Mouse (Mus musculus) MEL (cell line): ENCODE data around the gene Taf11. TPM values are rescaled to one million over a fixed set of nuclear protein-coding genes. Genes with fewer than 3 reads are reported as not detected.

Source experiments
- DNase-seq: peaks from one replicate; pipeline ENCODE4 v3.0.0; 2011; ENCODE audit warnings: low read depth, low spot score
- H3K27ac ChIP-seq: 2 replicates; pipeline ENCODE4 v1.5.1; 2012; ENCODE audit warnings: low read depth, mild to moderate bottlenecking, control low read depth, low read length, moderate library complexity; ENCODE audit not compliant: control insufficient read depth
- H3K27me3 ChIP-seq, 2 experiments: fragments of 150-350 bp in 1 of 2; sonication (generic) in 1 of 2; 2 replicates each; pipeline ENCODE4 v1.6.1; 2012; ENCODE audit warnings: low read length in 2 of 2, mild to moderate bottlenecking in 2 of 2, improper control_type of control experiment in 1 of 2, moderate library complexity in 1 of 2; ENCODE audit not compliant: insufficient read depth in 2 of 2, control insufficient read depth in 1 of 2
- H3K36me3 ChIP-seq, 2 experiments: 2 replicates each; pipeline ENCODE4 v1.6.1; 2012 to 2014; ENCODE audit warnings: low read length in 2 of 2, improper control_type of control experiment in 1 of 2, inconsistent platforms in 1 of 2, mild to moderate bottlenecking in 1 of 2; ENCODE audit not compliant: insufficient read depth in 2 of 2, control insufficient read depth in 1 of 2
- H3K4me1 ChIP-seq, 2 experiments: fragments of 150-350 bp in 1 of 2; sonication (generic) in 1 of 2; 2 replicates each; pipeline ENCODE4 v1.6.1; 2012; ENCODE audit warnings: low read length in 2 of 2, improper control_type of control experiment in 1 of 2, mild to moderate bottlenecking in 1 of 2; ENCODE audit not compliant: insufficient read depth in 2 of 2, control insufficient read depth in 1 of 2
- H3K4me3 ChIP-seq, 2 experiments: fragments of 150-350 bp in 1 of 2; sonication (generic) in 1 of 2; 2 replicates each; pipeline ENCODE4 v1.5.1; 2012; ENCODE audit warnings: low read depth in 2 of 2, low read length in 2 of 2, mild to moderate bottlenecking in 2 of 2, moderate library complexity in 2 of 2, control low read depth in 1 of 2, improper control_type of control experiment in 1 of 2; ENCODE audit not compliant: control insufficient read depth in 1 of 2, insufficient read depth in 1 of 2
- H3K79me2 ChIP-seq: 2 replicates; pipeline ENCODE4 v1.6.1; 2012; ENCODE audit warnings: mild to moderate bottlenecking, low read length, moderate library complexity; ENCODE audit not compliant: control insufficient read depth, poor library complexity, insufficient read depth
- H3K9ac ChIP-seq: 2 replicates; pipeline ENCODE4 v1.6.1; 2012; ENCODE audit warnings: low read depth, mild to moderate bottlenecking, control low read depth, low read length, moderate library complexity; ENCODE audit not compliant: control insufficient read depth, poor library complexity, severe bottlenecking
- H3K9me3 ChIP-seq: fragments of 150-350 bp; sonication (generic); replicated peaks from 2 replicates; pipeline ENCODE4 v1.6.1; 2012; ENCODE audit warnings: mild to moderate bottlenecking, low read length, improper control_type of control experiment, moderate library complexity; ENCODE audit not compliant: insufficient read depth
- BHLHE40 ChIP-seq: IDR thresholded peaks from 2 replicates; pipeline ENCODE4 v1.6.1; 2012; ENCODE audit warnings: low read depth, mild to moderate bottlenecking, inconsistent platforms, low read length, improper control_type of control experiment, borderline replicate concordance
- CHD1 ChIP-seq: IDR thresholded peaks from 2 replicates; pipeline ENCODE4 v1.6.1; 2012; ENCODE audit warnings: low read depth, mild to moderate bottlenecking, inconsistent platforms, low read length, improper control_type of control experiment
- CHD2 ChIP-seq: IDR thresholded peaks from 2 replicates; pipeline ENCODE4 v1.6.1; 2011; ENCODE audit warnings: low read length, improper control_type of control experiment
- CTCF ChIP-seq, 3 experiments: IDR thresholded peaks in 2 of 3; conservative IDR thresholded peaks in 1 of 3; 2 replicates each; pipeline ENCODE4 v1.5.1; 2011 to 2012; ENCODE audit warnings: low read length in 3 of 3, low read depth in 2 of 3, mild to moderate bottlenecking in 2 of 3, improper control_type of control experiment in 1 of 3, inconsistent platforms in 1 of 3, mixed read lengths in 1 of 3, moderate library complexity in 1 of 3; ENCODE audit not compliant: control insufficient read depth in 1 of 3, insufficient read depth in 1 of 3, poor library complexity in 1 of 3, severe bottlenecking in 1 of 3
- E2F4 ChIP-seq: IDR thresholded peaks from 2 replicates; pipeline ENCODE4 v1.6.1; 2011; ENCODE audit warnings: low read depth, low read length, improper control_type of control experiment, borderline replicate concordance
- ELF1 ChIP-seq: IDR thresholded peaks from 2 replicates; pipeline ENCODE4 v1.6.1; 2014; ENCODE audit warnings: low read depth, mild to moderate bottlenecking, inconsistent platforms, low read length, improper control_type of control experiment, moderate library complexity
- EP300 ChIP-seq, 2 experiments: IDR thresholded peaks; 2 replicates each; pipeline ENCODE4 v1.6.1; 2011; ENCODE audit warnings: improper control_type of control experiment in 2 of 2, low read length in 2 of 2, low read depth in 1 of 2, mild to moderate bottlenecking in 1 of 2
- ETS1 ChIP-seq: IDR thresholded peaks from 2 replicates; pipeline ENCODE4 v1.6.1; 2012; ENCODE audit warnings: low read depth, mild to moderate bottlenecking, inconsistent platforms, low read length, improper control_type of control experiment, moderate library complexity
- GABPA ChIP-seq: IDR thresholded peaks from 2 replicates; pipeline ENCODE4 v1.6.1; 2012; ENCODE audit warnings: low read depth, mild to moderate bottlenecking, inconsistent platforms, low read length, improper control_type of control experiment, moderate library complexity
- GATA1 ChIP-seq: IDR thresholded peaks from 2 replicates; pipeline ENCODE4 v1.6.1; 2011; ENCODE audit warnings: low read depth, low read length, improper control_type of control experiment
- HCFC1 ChIP-seq: IDR thresholded peaks from 2 replicates; pipeline ENCODE4 v1.6.1; 2012; ENCODE audit warnings: low read depth, mild to moderate bottlenecking, inconsistent platforms, low read length, improper control_type of control experiment, moderate library complexity
- JUND ChIP-seq: IDR thresholded peaks from 2 replicates; pipeline ENCODE4 v1.6.1; 2011; ENCODE audit warnings: low read depth, mild to moderate bottlenecking, improper control_type of control experiment, low read length
- KAT2A ChIP-seq: conservative IDR thresholded peaks from 2 replicates; pipeline ENCODE4 v1.6.1; 2012; ENCODE audit warnings: low read depth, low read length, improper control_type of control experiment, inconsistent platforms
- MAX ChIP-seq: IDR thresholded peaks from 2 replicates; pipeline ENCODE4 v1.6.1; 2011; ENCODE audit warnings: low read length, improper control_type of control experiment
- MAZ ChIP-seq: IDR thresholded peaks from 2 replicates; pipeline ENCODE4 v1.6.1; 2012; ENCODE audit warnings: low read depth, mild to moderate bottlenecking, inconsistent platforms, low read length, improper control_type of control experiment
- MEF2A ChIP-seq: IDR thresholded peaks from 2 replicates; pipeline ENCODE4 v1.6.1; 2014; ENCODE audit warnings: low read depth, mild to moderate bottlenecking, inconsistent platforms, low read length, improper control_type of control experiment; ENCODE audit not compliant: poor library complexity, insufficient replicate concordance, severe bottlenecking; ENCODE audit errors: extremely low read depth
- MXI1 ChIP-seq: IDR thresholded peaks from 2 replicates; pipeline ENCODE4 v1.6.1; 2011; ENCODE audit warnings: mild to moderate bottlenecking, low read depth, low read length, improper control_type of control experiment
- MYB ChIP-seq: IDR thresholded peaks from 2 replicates; pipeline ENCODE4 v1.6.1; 2011; ENCODE audit warnings: mild to moderate bottlenecking, low read depth, low read length, improper control_type of control experiment
- MYC ChIP-seq: IDR thresholded peaks from 2 replicates; pipeline ENCODE4 v1.6.1; 2011; ENCODE audit warnings: low read depth, mild to moderate bottlenecking, low read length, improper control_type of control experiment, moderate library complexity
- NELFE ChIP-seq: IDR thresholded peaks from 2 replicates; pipeline ENCODE4 v1.6.1; 2011; ENCODE audit warnings: low read depth, low read length, improper control_type of control experiment
- NRF1 ChIP-seq: IDR thresholded peaks from 2 replicates; pipeline ENCODE4 v1.6.1; 2014; ENCODE audit warnings: low read depth, mild to moderate bottlenecking, inconsistent platforms, low read length, improper control_type of control experiment, moderate library complexity; ENCODE audit not compliant: poor library complexity, insufficient read depth, severe bottlenecking
- POLR2A ChIP-seq, 2 experiments: IDR thresholded peaks; 2 replicates each; pipeline ENCODE4 v1.6.1; 2011 to 2012; ENCODE audit warnings: low read length in 2 of 2, mild to moderate bottlenecking in 2 of 2, control low read depth in 1 of 2, improper control_type of control experiment in 1 of 2, low read depth in 1 of 2, moderate library complexity in 1 of 2; ENCODE audit not compliant: control insufficient read depth in 1 of 2, insufficient read depth in 1 of 2, poor library complexity in 1 of 2
- POLR2AphosphoS2 ChIP-seq: IDR thresholded peaks from 2 replicates; pipeline ENCODE4 v1.6.1; 2011; ENCODE audit warnings: low read length, improper control_type of control experiment
- POLR2AphosphoS5 ChIP-seq: IDR thresholded peaks from 2 replicates; pipeline ENCODE4 v1.6.1; 2012; ENCODE audit warnings: low read depth, borderline replicate concordance, mild to moderate bottlenecking, inconsistent platforms, low read length, moderate library complexity, mixed read lengths
- RAD21 ChIP-seq: IDR thresholded peaks from 2 replicates; pipeline ENCODE4 v1.6.1; 2011; ENCODE audit warnings: mild to moderate bottlenecking, low read depth, low read length, improper control_type of control experiment
- RCOR1 ChIP-seq: IDR thresholded peaks from 2 replicates; pipeline ENCODE4 v1.6.1; 2012; ENCODE audit warnings: low read depth, mild to moderate bottlenecking, inconsistent platforms, low read length, improper control_type of control experiment
- SIN3A ChIP-seq: IDR thresholded peaks from 2 replicates; pipeline ENCODE4 v1.6.1; 2012; ENCODE audit warnings: low read length, improper control_type of control experiment, inconsistent platforms
- SMC3 ChIP-seq: IDR thresholded peaks from 2 replicates; pipeline ENCODE4 v1.6.1; 2011; ENCODE audit warnings: low read depth, low read length, improper control_type of control experiment
- TAL1 ChIP-seq: IDR thresholded peaks from 2 replicates; pipeline ENCODE4 v1.6.1; 2012; ENCODE audit warnings: mild to moderate bottlenecking, inconsistent platforms, low read length, moderate library complexity, mixed read lengths
- TBP ChIP-seq: IDR thresholded peaks from 2 replicates; pipeline ENCODE4 v1.8.0; 2011; ENCODE audit warnings: low read depth, low read length, improper control_type of control experiment
- TCF12 ChIP-seq: IDR thresholded peaks from 2 replicates; pipeline ENCODE4 v1.6.1; 2014; ENCODE audit warnings: low read depth, mild to moderate bottlenecking, inconsistent platforms, low read length, improper control_type of control experiment, moderate library complexity
- UBTF ChIP-seq: IDR thresholded peaks from 2 replicates; pipeline ENCODE4 v1.6.1; 2012; ENCODE audit warnings: low read depth, mild to moderate bottlenecking, inconsistent platforms, low read length, improper control_type of control experiment, moderate library complexity, borderline replicate concordance; ENCODE audit not compliant: insufficient read depth
- USF1 ChIP-seq: IDR thresholded peaks from 2 replicates; pipeline ENCODE4 v1.6.1; 2014; ENCODE audit warnings: low read depth, mild to moderate bottlenecking, inconsistent platforms, low read length, improper control_type of control experiment, moderate library complexity
- USF2 ChIP-seq, 2 experiments: IDR thresholded peaks; 2 replicates each; pipeline ENCODE4 v1.6.1; 2011 to 2012; ENCODE audit warnings: improper control_type of control experiment in 2 of 2, low read length in 2 of 2, borderline replicate concordance in 1 of 2, inconsistent platforms in 1 of 2, low read depth in 1 of 2, mild to moderate bottlenecking in 1 of 2; ENCODE audit not compliant: insufficient read depth in 1 of 2
- ZKSCAN1 ChIP-seq: IDR thresholded peaks from 2 replicates; pipeline ENCODE4 v1.6.1; 2012; ENCODE audit warnings: low read depth, mild to moderate bottlenecking, inconsistent platforms, low read length, improper control_type of control experiment, moderate library complexity
- ZMIZ1 ChIP-seq: IDR thresholded peaks from 2 replicates; pipeline ENCODE4 v1.6.1; 2012; ENCODE audit warnings: low read depth, mild to moderate bottlenecking, inconsistent platforms, low read length, improper control_type of control experiment, moderate library complexity
- ZNF384 ChIP-seq: IDR thresholded peaks from 2 replicates; pipeline ENCODE4 v1.6.1; 2012; ENCODE audit warnings: low read depth, mild to moderate bottlenecking, inconsistent platforms, low read length, improper control_type of control experiment
- polyA plus RNA-seq, 2 experiments: library from polyadenylated mRNA; stranded (reverse) in 1 of 2; unstranded in 1 of 2; fragments of >175 nt in 1 of 2; fragments of >200 nt in 1 of 2; gene quantifications; 2 replicates each; pipeline versions ENCODE4 v1.2.1 to v1.2.4; 2012; ENCODE audit warnings: low replicate concordance in 2 of 2, low read depth in 1 of 2; ENCODE audit not compliant: insufficient read length in 2 of 2, insufficient read depth in 1 of 2, missing spikeins in 1 of 2
- total RNA-seq: library from RNA; depleted of rRNA; stranded (reverse); fragments of 300-350 nt; gene quantifications from 2 replicates; pipeline ENCODE4 v1.2.3, GENCODE M21; 2012

Taf11 gene
- total and polyA plus RNA-seq, 3 experiments, result 45.7 to 77.8 TPM; not detected in 1

DNA sequence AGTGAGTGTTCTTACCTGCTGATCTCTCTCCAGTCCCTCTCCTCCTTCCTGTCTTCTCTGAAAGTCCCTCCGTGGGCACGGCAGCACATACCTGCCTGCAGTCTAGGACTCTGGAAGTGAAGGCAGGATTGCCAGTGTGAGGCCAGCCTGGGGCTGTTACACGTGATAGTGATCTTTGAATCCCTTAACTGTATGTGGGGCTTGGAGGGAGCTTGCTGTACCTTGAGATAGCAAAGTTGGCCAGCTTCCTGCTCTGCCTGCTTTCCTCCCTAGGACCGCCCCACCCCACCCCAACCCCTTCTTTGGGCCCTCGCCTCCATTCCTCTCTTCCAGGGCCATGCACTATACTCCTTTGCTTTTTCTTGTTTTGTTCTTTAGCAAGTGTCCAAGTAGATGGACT is 35.1 kb downstream of the Taf11 start:
- peak overlapping the region; percentile 66 for H3K27ac ChIP-seq
- DNase-seq, result peak; percentile 76
- peaks cover 18 to 29% of the 10 kb centered on the region in 2 experiments for H3K36me3 ChIP-seq
- TF ChIP-seq ZNF384 (no peak), ETS1 (peak; percentile 73; the same call in 1 of the 2 replicates), UBTF (no peak), KAT2A (no peak), EP300 (IDR thresholded peaks at IDR 0.05; ENCODE audit: low read depth in 1 of 2, low read length in 2 of 2) (peak; percentile 66 to 83), MYC (0 out of 2 replicates have a peak, but pooled peaks have one; percentile 29), POLR2AphosphoS2 (no peak), ELF1 (peak; percentile 54), MAZ (0 out of 2 replicates have a peak, but pooled peaks have one; percentile 52), CTCF (IDR thresholded peaks at IDR 0.05 in 2 of 3, conservative IDR thresholded peaks at IDR 0.05 in 1 of 3; ENCODE audit: control insufficient read depth in 1 of 3, insufficient read depth in 1 of 3, low read depth in 2 of 3, low read length in 3 of 3, poor library complexity in 1 of 3, severe bottlenecking in 1 of 3) (no peak), JUND (no peak), GABPA (no peak), GATA1 (peak; percentile 80), ZKSCAN1 (no peak), USF1 (no peak), SMC3 (no peak), TAL1 (peak; percentile 59; the same call in 1 of the 2 replicates), MAX (peak; percentile 42; the same call in 1 of the 2 replicates), CHD1 (no peak), MEF2A (no peak), NRF1 (no peak), RCOR1 (peak; percentile 83), POLR2AphosphoS5 (no peak), SIN3A (peak; percentile 61; the same call in 1 of the 2 replicates), USF2 (IDR thresholded peaks at IDR 0.05; ENCODE audit: borderline replicate concordance in 1 of 2, insufficient read depth in 1 of 2, low read depth in 1 of 2, low read length in 2 of 2) (no peak), MXI1 (no peak; the same call in 1 of the 2 replicates), NELFE (no peak), POLR2A (IDR thresholded peaks at IDR 0.05; ENCODE audit: control insufficient read depth in 1 of 2, insufficient read depth in 1 of 2, low read depth in 1 of 2, low read length in 2 of 2, poor library complexity in 1 of 2) (no peak), BHLHE40 (no peak), RAD21 (no peak), HCFC1 (no peak; the same call in 1 of the 2 replicates), TCF12 (peak; percentile 87), MYB (no peak), CHD2 (no peak), TBP (no peak), ZMIZ1 (no peak), E2F4 (no peak)

More for the DNA sequence above, 35.1 kb downstream of the Taf11 start:
- H3K9me3 ChIP-seq, result no peaks in the 10 kb centered on the region
- H3K79me2 ChIP-seq, result peaks cover 25% of the 10 kb centered on the region
- peaks cover 22 to 24% of the 10 kb centered on the region in 2 experiments for H3K4me1 ChIP-seq
- H3K9ac ChIP-seq, result 0 out of 2 replicates have a peak overlapping the region, but pooled peaks have one; percentile 28
- H3K4me3 ChIP-seq, result peak overlapping the region; percentile 9 to 40; a peak in 3 of 4 replicates
- no peaks in the 10 kb centered on the region for H3K27me3 ChIP-seq
